ENCODE assay signal across 9 mouse cellular contexts in the genomic region with DNA sequence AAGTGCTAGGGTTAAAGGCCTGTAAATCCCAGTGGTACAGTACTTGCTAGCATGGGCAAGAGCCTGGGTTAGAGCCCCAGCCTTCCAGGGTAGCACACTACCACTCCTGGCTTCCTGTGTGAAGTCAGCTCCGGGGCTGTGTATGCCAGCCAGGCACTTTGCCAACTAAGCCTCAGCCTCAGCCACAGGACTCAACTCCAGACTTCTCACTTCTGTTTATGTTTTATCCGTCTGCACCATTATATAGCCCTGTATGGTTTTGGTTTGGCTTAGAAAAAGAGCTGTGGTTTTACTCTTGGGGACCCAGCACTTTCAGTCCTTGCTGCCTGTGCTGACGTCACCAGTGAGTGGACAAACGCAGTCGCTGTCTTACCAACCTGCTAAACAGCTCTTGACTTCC.
A peak's percentile ranks its signal among the peaks of the same experiment; 100 is the strongest.
DNase-seq lines count a peak whose midpoint lies in the region; ATAC-seq and TF ChIP-seq lines count a peak whose summit lies in the region.
"Had no signal": no experiment of that assay in that cellular context is flagged by ENCODE, and none has a peak within 500 bp of the region (broad histone marks: within the 10 kb centered on the region; RNA-seq: fewer than 3 reads in every experiment).

No protein-coding gene starts in this region.

- peak overlapping the region; percentile 22; the same call in 1 of the 2 replicates for H3K4me2 ChIP-seq in CH12.LX (ENCODE audit: insufficient read depth, low read depth, poor library complexity, severe bottlenecking)
- no peak overlapping the region for H3K4me2 ChIP-seq in midbrain, embryonic 11.5 days
- H3K4me2 ChIP-seq: hindbrain, embryonic 15.5 days had no signal

- no peaks in the 10 kb centered on the region for H3K4me1 ChIP-seq in heart, embryonic 10.5 days
- H3K4me1 ChIP-seq in CH12.LX (ENCODE audit: control insufficient read depth in 1 of 2, insufficient read depth in 2 of 2), result peaks cover 11% of the 10 kb centered on the region in 2 experiments
- no peaks in the 10 kb centered on the region for H3K4me1 ChIP-seq in midbrain, embryonic 11.5 days (ENCODE audit: control insufficient read depth, insufficient read depth, low read length)
- H3K4me1 ChIP-seq: hindbrain, embryonic 15.5 days had no signal

- H3K36me3 ChIP-seq in heart, embryonic 10.5 days, result peaks cover 58% of the 10 kb centered on the region
- peaks cover 23 to 66% of the 10 kb centered on the region in 2 experiments for H3K36me3 ChIP-seq in CH12.LX (replicated peaks in 1 of 2; ENCODE audit: control insufficient read depth in 1 of 2, insufficient read depth in 1 of 2, low read length in 1 of 2)
- peaks cover 11% of the 10 kb centered on the region for H3K36me3 ChIP-seq in midbrain, embryonic 11.5 days (ENCODE audit: control insufficient read depth, insufficient read depth, low read length)

- in situ Hi-C loops in CH12.LX (cut with MboI; ENCODE audit: low pct_ligation_motif_present, low pct_unique_long_range_greater_than_20kb, low sequenced_read_pairs), result no loop called here

- no peaks in the 10 kb centered on the region; the same call in 1 of the 2 replicates for H3K79me2 ChIP-seq in CH12.LX (replicated peaks; ENCODE audit: control insufficient read depth, extremely low read depth, insufficient read depth, poor library complexity, severe bottlenecking)

- no peak for ATAC-seq in midbrain, embryonic 11.5 days (ENCODE audit: low FRiP score)

- H3K9me3 ChIP-seq in heart, embryonic 10.5 days, result no peaks in the 10 kb centered on the region
- H3K9me3 ChIP-seq in CH12.LX (replicated peaks; ENCODE audit: low read length), result no peaks in the 10 kb centered on the region
- H3K9me3 ChIP-seq in midbrain, embryonic 11.5 days (ENCODE audit: control insufficient read depth, low read length), result no peaks in the 10 kb centered on the region
- H3K9me3 ChIP-seq: hindbrain, embryonic 15.5 days had no signal

- 89% methylated on average over 5 of the region's 5 CpGs for WGBS in heart, embryonic 10.5 days
- 94% methylated on average over 5 of the region's 5 CpGs for WGBS in midbrain, embryonic 11.5 days

- no peak overlapping the region for H3K4me3 ChIP-seq in heart, embryonic 10.5 days
- H3K4me3 ChIP-seq in CH12.LX (replicated peaks in 1 of 3; ENCODE audit: low read depth in 2 of 3, low read length in 2 of 3, poor library complexity in 1 of 3), result no peak overlapping the region
- H3K4me3 ChIP-seq in midbrain, embryonic 11.5 days (ENCODE audit: low read depth, low read length), result no peak overlapping the region
- H3K4me3 ChIP-seq: hindbrain, embryonic 15.5 days had no signal

- no peak overlapping the region for H3K27ac ChIP-seq in heart, embryonic 10.5 days
- H3K27ac ChIP-seq in CH12.LX (ENCODE audit: insufficient read depth, low read depth), result peak overlapping the region; percentile 38
- no peak overlapping the region for H3K27ac ChIP-seq in midbrain, embryonic 11.5 days (ENCODE audit: low read depth, low read length)
- H3K27ac ChIP-seq: hindbrain, embryonic 15.5 days had no signal

- no peaks in the 10 kb centered on the region for H3K27me3 ChIP-seq in heart, embryonic 10.5 days (ENCODE audit: insufficient read depth, poor library complexity, severe bottlenecking)
- no peaks in the 10 kb centered on the region for H3K27me3 ChIP-seq in CH12.LX (replicated peaks)
- H3K27me3 ChIP-seq in midbrain, embryonic 11.5 days (ENCODE audit: control insufficient read depth, insufficient read depth, low read length), result no peaks in the 10 kb centered on the region
- H3K27me3 ChIP-seq: hindbrain, embryonic 15.5 days had no signal

- peak; percentile 73; the same call in 1 of the 2 replicates for TF ChIP-seq EP300 in CH12.LX (IDR thresholded peaks at IDR 0.05; ENCODE audit: low read length)

- no peak for TF ChIP-seq CTCF in CH12.LX (conservative IDR thresholded peaks at IDR 0.05 in 1 of 2, IDR thresholded peaks at IDR 0.05 in 1 of 2; ENCODE audit: low read depth in 2 of 2, low read length in 2 of 2)

- TF ChIP-seq RAD21 in CH12.LX (IDR thresholded peaks at IDR 0.05; ENCODE audit: low read depth, low read length), result no peak

- TF ChIP-seq POLR2A in CH12.LX (IDR thresholded peaks at IDR 0.05; ENCODE audit: low read depth, low read length), result no peak

- peak; percentile 94 for DNase-seq in heart, adult 11 months
- DNase-seq in heart, embryonic 10.5 days (ENCODE audit: low spot score), result no peak
- DNase-seq in CH12.LX (ENCODE audit: extremely low read depth), result peak; percentile 29
- peak; percentile 53 for DNase-seq in cerebellum, adult 9-11 months
- peak; percentile 44 to 47 for DNase-seq in lung, adult 18-20 months
- DNase-seq in embryo, embryonic 10.5 days (ENCODE audit: low spot score), result no peak
- DNase-seq in midbrain, embryonic 11.5 days (ENCODE audit: low spot score, missing footprints), result no peak
- no peak for DNase-seq in urinary bladder, adult 2 months (ENCODE audit: low spot score)

- no peak overlapping the region for H3K9ac ChIP-seq in CH12.LX (ENCODE audit: insufficient read depth, low read depth)
- no peak overlapping the region for H3K9ac ChIP-seq in midbrain, embryonic 11.5 days (ENCODE audit: low read length)
- H3K9ac ChIP-seq: hindbrain, embryonic 15.5 days had no signal

- dilution Hi-C loops in CH12.LX (cut with MboI; ENCODE audit: extremely low pct_ligation_motif_present, extremely low pct_unique_long_range_greater_than_20kb, low sequenced_read_pairs), result no loop called here

TF ChIP-seq in CH12.LX, 34 proteins besides CTCF, POLR2A, EP300 and RAD21:
- TF ChIP-seq UBTF (IDR thresholded peaks at IDR 0.05; ENCODE audit: low read depth, low read length) (no peak), ZKSCAN1 (IDR thresholded peaks at IDR 0.05; ENCODE audit: borderline replicate concordance, low read depth, low read length) (no peak), ZNF384 (IDR thresholded peaks at IDR 0.05; ENCODE audit: low read depth, low read length) (no peak; the same call in 1 of the 2 replicates), JUN (IDR thresholded peaks at IDR 0.05; ENCODE audit: insufficient read depth, low read depth, low read length) (peak; percentile 52; the same call in 1 of the 2 replicates), ETS1 (conservative IDR thresholded peaks at IDR 0.05; ENCODE audit: low read depth, low read length) (no peak), HCFC1 (IDR thresholded peaks at IDR 0.05; ENCODE audit: low read depth, low read length) (no peak), IRF4 (IDR thresholded peaks at IDR 0.05; ENCODE audit: low read depth, low read length) (peak; percentile 82; the same call in 1 of the 2 replicates), ZMIZ1 (IDR thresholded peaks at IDR 0.05; ENCODE audit: low read depth, low read length) (no peak), NELFE (IDR thresholded peaks at IDR 0.05; ENCODE audit: low read depth, low read length) (no peak), MAFK (IDR thresholded peaks at IDR 0.05; ENCODE audit: insufficient replicate concordance, low read length) (no peak), BHLHE40 (IDR thresholded peaks at IDR 0.05; ENCODE audit: low read depth, low read length) (no peak), ELF1 (IDR thresholded peaks at IDR 0.05; ENCODE audit: low read depth, low read length) (no peak), MXI1 (IDR thresholded peaks at IDR 0.05; ENCODE audit: low read depth, low read length) (peak; percentile 37; the same call in 1 of the 2 replicates), RCOR1 (conservative IDR thresholded peaks at IDR 0.05; ENCODE audit: low read depth, low read length) (0 out of 2 replicates have a peak, but pooled peaks have one; percentile 67), KAT2A (IDR thresholded peaks at IDR 0.05; ENCODE audit: insufficient replicate concordance, low read length) (no peak)

Comparison
In these comparisons a context has a peak if more than half of its experiments do, and no peak if none do; other contexts are left out.
1. DNase-seq: peak in heart, adult 11 months (single experiment), CH12.LX (single experiment), cerebellum, adult 9-11 months (single experiment) and lung, adult 18-20 months (2 of 2); none in heart, embryonic 10.5 days (single experiment), embryo, embryonic 10.5 days (single experiment), midbrain, embryonic 11.5 days (single experiment) and urinary bladder, adult 2 months (single experiment).